Mouse (Mus musculus) urinary bladder, postnatal 36 days (tissue): Measurements from ENCODE around the gene Sema4d.
A peak's percentile ranks its signal among the peaks of the same experiment; 100 is the strongest.

Experiments used
- DNase-seq, 2 experiments: peaks; one replicate each; pipeline ENCODE4 v3.0.0; 2022; ENCODE audit warnings: low spot score in 2 of 2, mixed read lengths in 1 of 2

Gene Sema4d

DNA sequence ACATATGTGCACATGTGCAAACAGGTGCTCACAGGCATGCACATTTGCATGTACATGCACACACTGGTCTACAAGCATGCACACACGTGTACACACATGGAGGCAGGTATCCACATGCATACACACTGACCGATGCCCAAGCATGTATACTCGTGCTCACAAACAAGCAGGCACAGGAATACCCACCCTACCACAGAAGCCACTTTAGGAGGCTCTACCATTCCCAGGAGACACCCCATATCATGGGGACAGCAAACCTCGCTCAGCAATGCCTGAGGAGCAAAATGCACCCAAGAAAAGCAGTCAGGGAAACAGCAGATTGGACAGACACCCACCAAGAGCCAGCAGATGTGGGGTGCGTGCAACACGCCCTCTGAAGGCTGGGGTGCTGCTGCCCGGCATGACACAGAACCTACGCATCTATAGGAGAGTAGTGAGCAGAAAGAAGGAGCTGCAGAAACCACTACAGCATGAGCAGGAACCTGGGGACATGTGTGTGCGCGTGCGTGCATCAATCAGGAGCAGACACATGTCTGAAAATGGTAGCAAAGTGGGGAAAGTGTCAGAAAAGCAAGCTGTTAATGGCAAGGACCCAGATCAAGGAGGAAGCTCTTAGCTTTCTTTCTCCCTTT is 15.1 kb downstream of the Sema4d start:
- DNase-seq = no peak

DNA sequence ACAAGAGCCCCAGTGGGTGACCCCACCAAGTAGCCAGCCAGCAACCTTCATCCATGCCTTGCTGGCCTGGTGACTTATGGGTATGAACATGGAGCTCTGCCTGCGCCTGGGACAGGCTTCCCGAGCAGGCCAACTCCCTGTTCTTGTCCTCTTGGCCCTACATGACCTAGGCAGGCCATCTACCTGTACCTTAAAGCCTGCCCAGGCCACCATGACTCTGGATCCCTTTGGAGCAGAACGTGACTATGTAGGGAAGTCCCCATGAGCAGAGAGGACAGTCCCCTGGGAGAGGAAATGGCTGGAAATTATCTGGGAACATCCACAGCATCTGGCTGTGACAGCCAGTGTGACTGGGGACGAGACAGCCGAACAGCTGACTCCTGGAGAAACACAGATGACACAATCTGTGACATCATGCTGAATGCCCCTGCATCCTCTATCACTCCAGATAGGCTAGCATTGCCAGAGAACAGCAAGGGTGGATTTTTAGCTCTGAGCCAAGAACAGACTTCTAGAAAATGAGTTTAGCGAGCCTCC is 15.7 kb downstream of the Sema4d start:
- no peak for DNase-seq

DNA sequence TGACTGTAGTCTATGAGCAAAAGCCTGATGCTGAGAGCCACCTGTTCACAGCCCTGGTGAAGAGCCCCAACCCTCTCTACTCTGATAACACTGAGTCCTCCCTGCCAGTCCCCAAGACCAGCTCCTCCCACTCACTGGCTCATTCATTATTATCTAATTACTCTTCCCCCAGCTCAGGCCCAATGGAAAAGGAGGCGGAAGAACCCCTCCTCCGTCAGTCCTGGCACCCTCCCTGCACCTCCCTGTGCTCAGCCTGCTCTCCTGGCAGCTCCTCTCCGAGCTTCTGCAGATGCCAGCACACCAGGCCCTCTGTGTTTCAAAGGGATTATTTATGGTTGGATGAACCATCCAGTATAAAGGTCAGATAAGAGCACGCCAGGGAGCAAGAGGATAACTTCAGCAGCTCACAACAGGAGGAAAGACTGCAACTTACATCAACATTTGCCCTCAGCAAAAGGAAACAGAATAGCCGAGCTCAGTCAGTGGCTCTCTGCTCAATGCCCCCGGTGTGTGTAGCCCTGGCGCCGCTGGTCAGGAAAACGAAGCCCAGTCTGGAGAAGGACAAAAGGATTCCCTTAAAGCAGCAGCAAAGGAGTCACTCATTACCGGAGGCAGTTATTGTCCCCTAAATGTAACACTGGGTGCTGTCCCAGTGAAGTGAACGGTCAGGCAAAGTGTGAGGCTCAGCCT is 16.4 kb downstream of the Sema4d start:
- DNase-seq = peak; percentile 21 to 65

DNA sequence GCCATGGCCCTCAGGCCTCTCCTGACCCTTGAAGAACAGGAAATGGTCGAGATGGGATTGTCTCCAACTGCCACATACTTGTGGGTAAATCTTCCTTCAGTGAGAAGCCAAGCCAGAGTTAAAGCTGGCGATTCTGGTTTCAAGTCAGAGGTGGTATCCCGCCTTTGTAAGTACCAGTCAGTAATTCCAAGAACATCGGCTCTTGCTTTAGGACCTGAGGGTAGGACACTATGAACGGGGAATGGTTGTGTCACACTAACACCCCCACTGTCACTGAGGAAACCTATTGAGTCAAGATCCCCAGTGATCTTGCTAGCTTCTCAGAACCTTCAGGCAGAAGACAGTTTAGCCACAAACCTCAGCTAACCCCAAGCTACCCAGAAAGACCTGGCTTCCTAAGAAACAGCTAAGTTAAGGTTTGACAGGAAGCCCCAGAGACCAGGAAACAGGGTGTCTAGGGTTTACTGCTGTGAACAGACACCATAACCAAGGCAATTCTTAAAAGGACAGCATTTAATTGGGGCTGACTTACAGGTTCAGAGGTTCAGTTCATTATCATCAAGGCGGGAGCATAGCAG is 17.3 kb downstream of the Sema4d start:
- DNase-seq = no peak

DNA sequence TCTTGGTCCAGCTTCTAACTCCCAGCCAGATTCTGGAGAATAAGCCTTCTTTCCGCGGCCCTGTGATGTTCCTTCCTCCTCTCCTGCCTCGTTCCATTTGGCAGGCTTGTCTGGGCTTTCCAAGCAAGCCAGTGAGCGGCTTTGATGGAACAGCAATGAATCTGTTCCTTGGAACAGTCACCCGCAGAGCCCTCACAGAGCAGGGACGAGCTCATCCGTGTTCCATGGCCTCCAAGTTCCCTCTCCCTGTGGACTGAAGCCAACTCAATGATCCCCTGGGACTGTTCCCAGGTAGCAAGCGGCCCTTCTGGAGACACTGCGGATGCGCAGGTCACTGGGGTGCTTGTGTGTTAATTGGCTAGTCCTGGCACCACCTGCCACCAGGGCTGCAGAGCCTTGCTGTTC is 21.7 kb downstream of the Sema4d start:
- no peak for DNase-seq

DNA sequence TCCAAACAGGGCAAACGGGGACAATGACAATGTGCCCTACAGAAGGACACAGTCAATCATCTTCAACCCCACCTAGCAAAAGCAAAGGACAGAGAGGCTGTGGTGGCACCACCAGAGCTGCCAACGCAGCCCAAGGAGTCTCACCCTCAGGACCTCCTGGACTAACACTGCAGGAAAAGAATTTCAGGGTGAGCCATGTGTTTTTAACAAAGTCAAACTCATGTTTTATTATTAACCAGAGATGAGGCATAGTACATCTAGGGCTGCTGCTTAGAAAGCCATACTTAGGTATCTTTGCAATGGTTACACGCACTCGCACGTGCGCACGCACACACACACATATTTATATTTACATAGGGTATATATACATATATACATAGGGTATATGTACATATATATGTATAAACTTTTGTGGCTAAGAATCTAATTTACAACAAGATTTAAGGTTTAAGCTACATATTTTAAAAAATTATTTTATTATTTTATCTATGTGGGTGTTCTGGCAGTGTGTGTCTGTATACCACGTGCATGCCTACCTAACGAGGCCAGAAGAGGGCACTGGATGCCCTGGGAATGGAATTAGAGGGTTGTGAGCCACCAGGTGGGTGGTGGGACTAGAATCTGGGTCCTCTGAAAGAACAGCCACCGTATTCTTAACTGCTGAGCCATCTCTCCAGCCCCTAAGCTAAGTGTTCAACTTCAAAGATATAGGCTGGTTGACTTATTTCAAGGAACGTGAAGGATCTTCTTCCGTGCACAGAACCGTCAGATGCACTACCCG is 22.7 kb downstream of the Sema4d start:
- no peak for DNase-seq

DNA sequence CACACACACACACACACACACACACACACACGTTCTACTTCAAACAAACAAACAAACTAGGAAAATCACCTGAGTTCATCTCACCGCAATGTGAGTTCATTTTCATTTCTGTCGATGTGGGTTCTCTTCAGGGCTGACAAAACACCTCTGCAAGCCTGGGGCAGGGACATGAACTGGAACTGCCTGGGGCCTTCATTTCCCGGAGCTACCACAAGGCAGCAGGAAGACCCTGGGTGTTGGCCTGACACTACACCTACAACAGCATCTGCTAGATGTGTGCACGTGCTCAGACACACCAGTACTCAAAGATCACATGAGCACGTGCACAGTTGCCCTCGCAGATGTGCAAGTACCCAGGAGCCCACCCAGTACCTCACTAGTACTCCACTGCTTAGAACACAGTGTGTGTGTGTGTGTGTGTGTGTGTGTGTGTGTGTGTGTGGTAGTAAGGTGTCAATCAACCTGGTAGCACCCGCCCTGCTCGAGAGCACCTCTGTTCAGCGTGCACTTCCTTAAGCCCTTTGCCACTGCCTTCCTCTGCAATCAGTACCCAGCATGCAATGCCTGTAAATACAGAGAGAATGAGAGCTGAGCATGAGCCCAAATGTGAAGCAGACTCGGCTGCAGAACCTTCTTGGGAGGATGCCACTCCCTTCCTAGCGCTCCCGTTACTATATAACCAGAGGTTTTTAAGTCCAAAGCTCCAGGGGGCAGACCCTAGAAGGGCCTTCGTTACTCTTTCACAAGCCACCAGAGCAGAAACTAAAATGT is 25.4 kb downstream of the Sema4d start:
- no peak for DNase-seq

DNA sequence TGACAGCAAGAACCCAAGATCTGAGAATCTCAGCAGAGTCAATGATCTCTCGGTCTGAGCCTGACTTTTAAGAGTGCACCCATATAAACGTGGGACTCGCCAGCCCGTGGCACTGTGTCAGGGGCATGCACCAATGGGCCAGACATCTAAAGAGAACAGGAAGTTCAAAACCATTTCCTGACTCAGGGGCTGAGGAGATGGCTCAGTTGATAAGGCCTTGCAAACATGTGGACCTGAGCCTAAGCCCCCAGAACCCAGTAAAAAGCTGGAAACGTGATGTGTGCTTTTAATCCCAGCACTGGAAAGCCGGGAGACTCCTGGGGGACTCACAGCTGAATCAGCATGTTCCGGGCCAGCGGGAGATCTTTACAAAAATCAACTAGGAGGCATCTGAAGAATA is 26.0 kb downstream of the Sema4d start:
- no peak for DNase-seq

DNA sequence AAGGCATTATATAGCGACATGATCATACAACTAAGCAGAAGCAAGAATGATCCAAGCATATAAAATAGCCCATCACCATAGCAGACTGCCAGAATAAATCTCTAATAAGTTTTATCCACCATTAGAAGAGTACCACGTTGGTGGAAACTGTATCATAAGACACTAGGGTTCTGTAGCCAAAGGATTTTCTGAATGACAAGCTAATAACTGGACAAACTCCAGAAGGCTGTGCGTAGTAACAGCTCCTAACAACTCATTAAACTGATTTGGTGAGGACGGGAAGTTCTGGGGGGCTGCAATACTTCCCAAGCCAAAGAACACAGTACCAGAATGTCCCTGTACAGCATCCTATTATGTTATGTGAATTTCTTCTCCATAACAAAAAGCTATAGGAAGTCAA is 26.8 kb downstream of the Sema4d start:
- no peak for DNase-seq

DNA sequence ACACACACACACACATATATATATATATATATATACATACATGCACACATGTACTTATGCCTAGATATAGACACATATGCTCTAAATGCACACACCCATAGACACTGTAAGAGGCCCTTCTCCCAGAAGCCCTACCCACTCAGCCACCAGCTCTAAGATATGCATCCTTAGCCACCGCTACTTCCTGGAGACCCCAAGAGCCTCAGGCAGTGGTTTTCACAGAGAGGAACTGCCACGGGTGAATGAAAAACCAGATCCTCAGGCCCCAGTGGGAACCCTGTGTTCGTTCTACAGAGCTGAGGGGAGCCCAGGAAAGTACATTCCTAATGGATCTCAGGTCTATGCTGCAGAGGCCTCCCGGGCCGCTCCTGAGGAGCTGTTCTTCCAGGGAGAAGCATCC is 28.2 kb downstream of the Sema4d start:
- DNase-seq = no peak

DNA sequence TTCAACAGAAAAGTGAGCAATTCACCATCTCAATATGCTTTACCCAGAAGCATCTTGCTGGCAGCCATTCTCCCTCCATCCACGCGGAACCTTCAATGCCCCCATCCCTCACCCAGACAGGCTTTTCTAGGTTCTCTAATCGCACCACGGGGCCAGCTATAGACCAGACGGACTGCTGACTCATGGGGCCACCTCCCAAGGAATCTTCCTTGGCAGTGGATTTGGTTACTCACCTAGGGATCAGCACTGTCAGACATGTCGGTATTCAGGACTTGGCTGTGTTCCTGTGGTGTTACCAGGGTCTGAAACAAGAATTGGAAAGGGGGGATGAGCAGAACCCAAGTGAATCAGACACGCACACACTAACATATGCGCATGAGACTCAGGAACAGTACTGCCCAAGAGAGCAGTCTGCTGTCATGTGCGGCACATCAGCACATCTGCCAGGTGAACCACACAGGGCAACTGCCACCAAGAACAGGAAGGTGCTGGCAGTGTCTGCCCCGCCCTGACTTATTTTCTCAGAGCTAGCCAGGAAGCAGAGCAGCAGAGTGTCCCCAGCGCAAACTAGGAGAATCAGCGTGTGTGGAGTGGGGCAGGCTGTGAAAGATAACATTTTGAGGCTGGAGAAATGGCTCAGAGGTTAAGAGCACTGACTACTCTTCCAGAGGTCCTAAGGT is 30.4 kb downstream of the Sema4d start:
- DNase-seq = no peak

DNA sequence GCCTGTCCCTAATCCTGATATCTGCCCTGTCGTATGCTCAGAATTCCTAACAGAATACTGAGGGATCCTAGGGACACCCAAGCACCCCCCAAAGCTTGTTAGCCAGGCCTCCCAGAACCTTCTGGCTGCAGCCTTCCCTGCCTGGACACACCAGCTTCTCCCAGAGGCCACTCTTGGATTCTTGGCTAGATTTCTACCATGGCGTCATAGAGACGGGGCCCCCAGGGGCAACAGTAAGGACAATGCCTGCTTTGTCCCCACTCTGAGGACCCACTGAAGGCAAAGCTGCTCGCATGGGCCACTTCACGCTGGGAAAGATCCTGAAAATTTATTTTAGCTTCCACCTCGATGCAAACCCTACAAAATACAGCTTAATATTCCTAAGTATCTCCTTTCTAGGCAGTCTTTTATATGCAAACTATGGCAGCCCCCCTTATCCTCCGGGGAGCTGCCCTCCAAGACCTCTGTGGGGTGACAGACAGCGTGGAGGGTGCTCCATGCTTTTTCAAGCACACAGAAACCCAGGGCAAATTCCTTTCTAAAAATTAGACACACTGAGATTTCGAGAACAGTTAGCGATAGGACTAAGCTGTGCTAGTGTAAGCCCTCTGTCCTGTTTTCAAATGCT is 32.2 kb downstream of the Sema4d start:
- no peak for DNase-seq

DNA sequence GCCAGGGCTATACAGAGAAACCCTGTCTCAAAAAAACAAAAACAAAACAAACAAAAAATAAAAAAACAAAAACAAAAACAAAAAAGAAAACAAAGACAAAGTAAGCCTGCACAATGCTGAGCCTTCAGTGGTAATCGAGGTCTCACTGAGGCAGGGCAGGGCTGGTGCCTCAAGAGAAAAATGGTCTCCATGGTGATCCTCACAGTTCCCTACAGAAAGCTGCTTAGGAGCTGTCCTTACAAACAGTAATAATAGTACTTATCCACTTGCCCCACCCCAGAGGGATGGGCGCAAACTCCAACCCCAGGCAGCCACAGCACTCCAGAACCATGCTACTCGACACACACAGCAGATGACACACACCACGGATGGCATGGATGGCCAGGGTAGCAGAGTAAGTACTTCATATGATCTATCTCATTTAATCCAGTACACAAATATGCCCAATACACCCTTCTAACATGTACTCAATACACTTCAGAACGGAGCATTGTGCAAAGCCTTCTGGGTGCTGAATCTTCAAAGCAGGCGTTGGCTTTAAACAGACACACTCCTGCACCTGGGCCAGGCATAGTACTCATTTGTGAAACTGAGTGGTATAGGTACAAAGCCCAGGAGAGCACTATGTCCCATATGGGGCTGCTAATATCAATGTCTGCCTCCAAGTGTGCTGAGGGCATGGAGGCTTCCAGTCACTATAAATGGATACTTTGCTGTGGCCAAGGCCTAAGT is 34.1 kb downstream of the Sema4d start:
- no peak for DNase-seq

DNA sequence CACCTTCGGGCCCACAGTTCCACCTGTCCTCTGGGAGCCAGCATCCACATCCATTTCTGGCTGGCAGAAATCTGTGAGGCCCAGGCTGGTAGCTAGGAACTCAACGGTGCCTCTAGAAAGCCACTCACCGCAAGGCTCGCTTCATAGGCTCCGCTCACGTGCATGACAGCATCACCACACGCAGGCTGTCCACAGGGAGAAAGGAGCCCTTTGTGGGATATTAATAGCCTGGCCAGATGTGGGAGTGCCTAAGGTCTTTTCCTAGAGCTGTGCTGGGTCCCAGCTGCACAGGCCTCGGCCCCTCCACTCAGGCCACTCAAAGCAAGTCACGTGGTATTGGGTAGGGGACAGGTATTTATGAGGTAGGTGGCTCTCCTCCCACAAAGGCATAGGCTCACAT is 35.1 kb downstream of the Sema4d start:
- DNase-seq = no peak

DNA sequence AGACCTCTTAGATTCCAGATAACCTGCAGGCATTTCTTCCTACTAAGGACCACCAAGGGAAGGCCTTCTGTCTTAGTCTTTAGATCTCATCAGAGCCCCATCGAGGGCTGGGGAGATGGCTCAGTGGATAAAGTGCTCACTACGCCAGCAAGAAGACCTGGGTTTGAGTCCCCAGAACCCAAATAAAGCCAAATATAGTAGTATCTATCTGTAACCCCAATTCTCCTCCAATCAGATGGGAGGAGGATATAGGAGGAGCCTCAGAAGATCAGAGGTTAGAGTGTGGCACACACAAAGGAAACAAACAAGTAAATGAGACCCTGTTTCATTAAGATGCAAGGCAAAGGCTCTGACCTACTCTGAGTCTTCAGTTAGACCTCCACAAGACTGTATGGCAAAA is 36.4 kb downstream of the Sema4d start:
- DNase-seq = no peak

DNA sequence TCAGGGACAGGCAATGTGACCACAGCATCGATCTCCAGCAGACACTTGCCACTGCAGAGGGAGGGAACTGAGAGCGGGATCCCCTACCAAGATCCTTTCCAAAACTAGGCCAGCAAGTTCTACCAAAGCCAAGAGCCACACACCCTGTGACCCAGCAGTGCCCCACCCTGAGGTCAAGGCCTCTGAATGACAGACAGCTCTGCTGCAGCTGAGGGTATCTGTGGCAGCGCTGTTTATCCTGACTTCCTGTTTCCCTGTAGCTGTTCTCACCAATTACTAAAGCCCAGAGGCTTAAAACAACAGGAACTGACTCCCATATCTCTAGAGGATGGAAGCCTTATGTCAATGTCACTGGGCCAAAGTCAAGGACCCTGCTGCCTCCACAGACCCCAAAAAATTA is 37.0 kb downstream of the Sema4d start:
- no peak for DNase-seq

DNA sequence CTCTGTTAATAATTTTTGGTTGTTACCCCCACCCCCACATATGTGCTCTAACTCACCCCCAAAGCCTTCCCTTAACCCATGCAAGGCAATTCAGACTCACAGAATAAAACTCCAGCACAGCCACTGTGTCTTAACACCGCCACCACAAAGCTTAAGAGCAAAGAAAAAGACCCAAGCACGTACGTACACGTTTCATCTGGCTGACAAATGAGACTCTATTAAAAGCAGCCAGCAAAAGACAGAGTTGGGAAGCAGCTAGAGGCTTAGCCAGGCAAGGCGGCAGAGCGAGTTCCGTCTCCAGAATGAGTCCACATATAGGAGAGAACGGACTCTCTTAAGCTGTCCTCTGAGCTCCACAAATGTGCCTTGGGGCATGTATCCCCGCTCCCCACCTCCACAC is 37.5 kb downstream of the Sema4d start:
- no peak for DNase-seq

DNA sequence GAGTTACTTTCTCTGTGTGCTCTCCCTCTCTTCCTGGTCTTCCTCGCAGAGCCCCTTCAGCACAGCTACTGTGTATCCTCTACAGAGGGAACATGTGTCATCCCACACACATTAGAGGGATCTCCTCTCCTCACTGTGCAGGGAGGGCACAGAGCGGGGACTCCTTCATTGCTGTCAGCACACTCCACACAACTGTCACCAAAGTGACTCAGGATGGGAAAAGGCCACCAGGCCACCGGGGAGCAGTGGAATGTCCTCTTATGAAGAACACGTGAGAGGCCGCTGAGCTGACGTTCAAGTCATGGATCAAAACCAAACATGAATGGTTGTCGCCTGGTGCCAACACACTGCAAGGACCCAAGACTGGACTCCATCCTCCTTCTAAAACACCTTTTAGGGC is 38.0 kb downstream of the Sema4d start:
- DNase-seq = no peak

DNA sequence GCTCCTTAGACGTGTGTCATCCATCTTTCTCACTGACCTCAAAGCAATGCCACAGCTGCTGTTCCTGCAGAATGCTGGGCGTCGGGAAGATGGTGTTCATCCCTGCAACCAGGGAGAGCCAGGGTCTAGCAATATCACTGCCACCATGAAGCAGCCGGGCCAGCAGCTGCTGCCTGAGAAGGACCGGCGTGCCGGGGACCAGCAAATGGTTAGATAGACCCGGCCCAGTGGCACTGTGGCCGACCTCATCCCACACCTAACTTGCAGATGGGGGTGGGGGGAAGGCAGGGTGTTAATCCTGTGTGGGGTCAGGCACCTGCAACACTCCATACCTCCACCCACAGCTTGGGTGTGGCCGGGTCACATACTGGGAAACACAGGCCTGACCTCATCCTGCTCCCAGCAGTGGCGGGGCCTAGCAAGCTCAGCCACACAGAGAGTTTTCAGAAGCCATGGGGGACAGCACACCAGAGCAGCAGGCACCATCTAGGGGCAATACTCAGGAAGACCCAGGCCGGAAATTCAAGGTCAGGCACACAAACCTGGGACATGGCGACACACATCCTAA is 38.9 kb downstream of the Sema4d start:
- no peak for DNase-seq
